Mouse (Mus musculus) lung, postnatal 0 days (tissue): ENCODE measurements around the gene Prr14. TPM values are rescaled to one million over a fixed set of nuclear protein-coding genes. Genes with fewer than 3 reads are reported as not detected.
"Not testable (repeated sequence)": the region's sequence is repeated elsewhere in the genome, so short reads cannot be mapped to it uniquely, and the experiment has no call there.

ENCODE experiments used
- ATAC-seq: fragments of 200-750 bp; cut with Nextera tagmentation; 2 replicates; pipeline ENCODE4 v1.8.0; 2017; ENCODE audit warnings: moderate library complexity
- DNase-seq: peaks from one replicate; pipeline ENCODE4 v3.0.0-alpha.2; 2016; ENCODE audit warnings: low spot score
- H3K27ac ChIP-seq: fragments of 300-500 bp; sonication (generic); 2 replicates; pipeline ENCODE4 v1.5.1; 2014; ENCODE audit warnings: antibody characterized with exemption, mild to moderate bottlenecking, low read length, mixed read lengths
- H3K27me3 ChIP-seq: fragments of 300-500 bp; sonication (generic); replicated peaks from 2 replicates; pipeline ENCODE4 v1.6.1; 2014; ENCODE audit warnings: low read length, mixed read lengths; ENCODE audit not compliant: insufficient read depth
- H3K36me3 ChIP-seq: fragments of 300-500 bp; sonication (generic); 2 replicates; pipeline ENCODE4 v1.6.1; 2014; ENCODE audit warnings: low read length, mixed read lengths; ENCODE audit not compliant: insufficient read depth
- H3K4me1 ChIP-seq: fragments of 300-500 bp; sonication (generic); 2 replicates; pipeline ENCODE4 v1.6.1; 2014; ENCODE audit warnings: antibody characterized with exemption, low read depth, low read length, mixed read lengths; ENCODE audit not compliant: insufficient read depth
- H3K4me2 ChIP-seq: fragments of 300-500 bp; sonication (generic); replicated peaks from 2 replicates; pipeline ENCODE4 v1.6.1; 2014; ENCODE audit warnings: low read depth, mild to moderate bottlenecking, low read length, moderate library complexity, mixed read lengths
- H3K4me3 ChIP-seq: fragments of 300-500 bp; sonication (generic); 2 replicates; pipeline ENCODE4 v1.5.1; 2014; ENCODE audit warnings: low read depth, low read length
- H3K9ac ChIP-seq: fragments of 300-500 bp; sonication (generic); replicated peaks from 2 replicates; pipeline ENCODE4 v1.6.1; 2014; ENCODE audit warnings: low read depth, mild to moderate bottlenecking
- H3K9me3 ChIP-seq: fragments of 300-500 bp; sonication (generic); 2 replicates; pipeline ENCODE4 v1.6.1; 2016; ENCODE audit warnings: low read length, mixed read lengths
- CTCF ChIP-seq: IDR thresholded peaks from 2 replicates; pipeline ENCODE4 v1.5.1; 2016; ENCODE audit warnings: antibody characterized with exemption, mild to moderate bottlenecking
- EP300 ChIP-seq: IDR thresholded peaks from 2 replicates; pipeline ENCODE4 v1.6.1; 2016; ENCODE audit warnings: antibody characterized with exemption, mild to moderate bottlenecking, control low read depth
- WGBS: fragments of 180-500 bp; shearing (Covaris S2); extraction: QIAGEN DNeasy Blood & Tissue Kit; methylation state at CpG from one replicate; pipeline ENCODE4 v1.1.7; 2014; 5-methylcytosine and 5-hydroxymethylcytosine counted together
- polyA plus RNA-seq: library from polyadenylated mRNA; unstranded; fragments of >200 nt; fragmentation: Nextera tagmentation; extraction: Ambion mirVana; gene quantifications from 2 replicates; pipeline ENCODE4 v1.2.1, GENCODE M21; 2015

Prr14 gene
- polyA plus RNA-seq, 1 experiment from 2014 or later = 37.6 TPM

GRCm38 (mm10) chr7:127491846-127492245 is 32.4 kb downstream of the Prr14 start:
- peak; percentile 61 for ATAC-seq
- no peak for DNase-seq
- H3K4me2 ChIP-seq = no peak overlapping the region

GRCm38 (mm10) chr7:127494648-127495047 is 35.2 kb downstream of the Prr14 start:
- ATAC-seq = no peak
- TF ChIP-seq EP300 (no peak), CTCF (no peak)
- DNase-seq = no peak
- Histone ChIP-seq H3K4me3 (no peak overlapping the region), H3K27ac (no peak overlapping the region), H3K9ac (no peak overlapping the region), H3K36me3 (peaks cover 23% of the 10 kb centered on the region; the same call in 1 of the 2 replicates), H3K27me3 (no peaks in the 10 kb centered on the region), H3K4me2 (no peak overlapping the region), H3K4me1 (no peaks in the 10 kb centered on the region), H3K9me3 (no peaks in the 10 kb centered on the region)

More at GRCm38 (mm10) chr7:127491846-127492245, 32.4 kb downstream of the Prr14 start:
- Histone ChIP-seq H3K4me1 (no peaks in the 10 kb centered on the region), H3K27ac (no peak overlapping the region), H3K9me3 (no peaks in the 10 kb centered on the region), H3K9ac (no peak overlapping the region), H3K4me3 (no peak overlapping the region), H3K36me3 (peaks cover 38% of the 10 kb centered on the region; the same call in 1 of the 2 replicates), H3K27me3 (no peaks in the 10 kb centered on the region)
- WGBS = 73% methylated on average over 3 of the region's 3 CpGs
- TF ChIP-seq CTCF (no peak), EP300 (no peak)

- TF ChIP-seq CTCF (no peak), EP300 (no peak)
- DNase-seq (no peak), ATAC-seq (no peak)
- no peaks in the 10 kb centered on the region for H3K27me3 ChIP-seq
- H3K9me3 ChIP-seq = no peaks in the 10 kb centered on the region
- no peak overlapping the region for H3K4me3 ChIP-seq
- no peaks in the 10 kb centered on the region for H3K4me1 ChIP-seq
- 70% methylated on average over 2 of the region's 2 CpGs for WGBS
- no peak overlapping the region for H3K9ac ChIP-seq
- no peak overlapping the region for H3K27ac ChIP-seq
- H3K4me2 ChIP-seq = no peak overlapping the region
- no peaks in the 10 kb centered on the region for H3K36me3 ChIP-seq
These were observed 38.0 kb downstream of the Prr14 start for GRCm38 (mm10) chr7:127497382-127497781.

- Histone ChIP-seq H3K9me3 (no peaks in the 10 kb centered on the region), H3K27ac (no peak overlapping the region), H3K36me3 (no peaks in the 10 kb centered on the region), H3K4me2 (no peak overlapping the region), H3K27me3 (no peaks in the 10 kb centered on the region), H3K4me3 (no peak overlapping the region), H3K4me1 (no peaks in the 10 kb centered on the region), H3K9ac (no peak overlapping the region)
- TF ChIP-seq EP300 (no peak), CTCF (peak; percentile 67)
- ATAC-seq = no peak
- WGBS = 38% methylated on average over 3 of the region's 3 CpGs
- peak; percentile 39 for DNase-seq
These were observed 39.0 kb downstream of the Prr14 start for GRCm38 (mm10) chr7:127498407-127498806.

- Histone ChIP-seq H3K36me3 (no peaks in the 10 kb centered on the region), H3K27me3 (no peaks in the 10 kb centered on the region), H3K27ac (no peak overlapping the region), H3K4me1 (peaks cover 5% of the 10 kb centered on the region; the same call in 1 of the 2 replicates), H3K4me2 (no peak overlapping the region), H3K9ac (no peak overlapping the region), H3K9me3 (no peaks in the 10 kb centered on the region), H3K4me3 (no peak overlapping the region)
- TF ChIP-seq CTCF = no peak
- TF ChIP-seq EP300 = no peak
- DNase-seq (no peak), ATAC-seq (no peak)
- WGBS = 93% methylated on average over 3 of the region's 3 CpGs
These were observed 48.9 kb downstream of the Prr14 start for GRCm38 (mm10) chr7:127508291-127508690.

GRCm38 (mm10) chr7:127509830-127510229 is 50.4 kb downstream of the Prr14 start:
- not testable (repeated sequence) for ATAC-seq, H3K4me1 ChIP-seq, H3K4me3 ChIP-seq, H3K9me3 ChIP-seq, H3K27ac ChIP-seq, H3K36me3 ChIP-seq, H3K9ac ChIP-seq, H3K4me2 ChIP-seq, DNase-seq, H3K27me3 ChIP-seq
- WGBS = 82% methylated on average over 3 of the region's 4 CpGs

- H3K27me3 ChIP-seq = no peaks in the 10 kb centered on the region
- peak overlapping the region; percentile 87 for H3K4me3 ChIP-seq
- H3K36me3 ChIP-seq = peaks cover 5% of the 10 kb centered on the region; the same call in 1 of the 2 replicates
- H3K4me2 ChIP-seq = peak overlapping the region; percentile 45
- TF ChIP-seq CTCF (peak; percentile 44), EP300 (no peak)
- DNase-seq = peak; percentile 49
- peak overlapping the region; percentile 99; the same call in 1 of the 2 replicates for H3K27ac ChIP-seq
- H3K4me1 ChIP-seq = peaks cover 5% of the 10 kb centered on the region; the same call in 1 of the 2 replicates
- ATAC-seq = no peak
- H3K9me3 ChIP-seq = no peaks in the 10 kb centered on the region
- no peak overlapping the region for H3K9ac ChIP-seq
- 22% methylated on average over 8 of the region's 8 CpGs for WGBS
These were observed 51.8 kb downstream of the Prr14 start for GRCm38 (mm10) chr7:127511241-127511640.
